Mouse (Mus musculus) Muller cell, postnatal 12 days (primary cell): ENCODE data around the gene Itgbl1.
A peak's percentile ranks its signal among the peaks of the same experiment; 100 is the strongest.

Source experiments
- DNase-seq: peaks from one replicate; pipeline ENCODE4 v3.0.0-alpha.2; 2015; ENCODE audit errors: inconsistent ontology term

The Itgbl1 gene

GRCm38 (mm10) chr14:123967996-123968395 is 308.2 kb downstream of the Itgbl1 start:
- DNase-seq = no peak

GRCm38 (mm10) chr14:123990591-123991195 is 330.9 kb downstream of the Itgbl1 start:
- DNase-seq = peak; percentile 24
